Mouse (Mus musculus): ENCODE measurements around the gene Tfeb. TPM values are rescaled to one million over a fixed set of nuclear protein-coding genes. Genes with fewer than 3 reads are reported as not detected.

Gene Tfeb
- polyA plus RNA-seq (2012; rRNA removed; ENCODE audit: low replicate concordance): 55.1 and 72.0 TPM in 2 replicates

GRCm38 (mm10) chr17:47736856-47737255 lies at the start of gene Tfeb:
Tfeb (plus strand) TSS chr17:47737030.

GRCm38 (mm10) chr17:47688344-47688607 lies 48.6 kb upstream of the Tfeb start, which contains the start of gene Tomm6:
Tomm6 (minus strand) TSS chr17:47688386.

GRCm38 (mm10) chr17:47688608-47689575 lies 47.9 kb upstream of the Tfeb start, which contains the start of gene Frs3:
Frs3 (plus strand) TSS chr17:47689030.

GRCm38 (mm10) chr17:47694442-47694502 lies 42.6 kb upstream of the Tfeb start, which contains the start of gene Gm21981:
Gm21981 (minus strand) TSS chr17:47694455.

GRCm38 (mm10) chr17:47694503-47695336 lies 42.1 kb upstream of the Tfeb start, which contains the start of gene Prickle4:
Prickle4 (minus strand) TSS chr17:47694736.

GRCm38 (mm10) chr17:47726566-47726965 lies 10.3 kb upstream of the Tfeb start, which contains the start of gene Pgc:
Pgc (plus strand) TSS chr17:47726842.

GRCm38 (mm10) chr17:47834482-47834767 lies 97.6 kb downstream of the Tfeb start, which contains the start of gene Mdfi:
Mdfi (minus strand) TSS chr17:47834691.

Other genes starting within 250 kb of the Tfeb start
- 23.0 and 29.7 TPM in 2 replicates for gene Taf8, start 234.7 kb upstream of the Tfeb start, polyA plus RNA-seq (2012; rRNA removed; ENCODE audit: low replicate concordance)
- 140 and 227 TPM in 2 replicates for gene Ccnd3, start 232.0 kb upstream of the Tfeb start, polyA plus RNA-seq (2012; rRNA removed; ENCODE audit: low replicate concordance)
- 8.7 and 11.1 TPM in 2 replicates for gene Bysl, start 125.5 kb upstream of the Tfeb start, polyA plus RNA-seq (2012; rRNA removed; ENCODE audit: low replicate concordance)
- gene Med20, start 125.4 kb upstream of the Tfeb start, polyA plus RNA-seq (2012; rRNA removed; ENCODE audit: low replicate concordance): 20.8 and 39.5 TPM in 2 replicates
- gene Gm20517, start 125.4 kb upstream of the Tfeb start, polyA plus RNA-seq (2012; rRNA removed; ENCODE audit: low replicate concordance): 1.0 and 1.2 TPM in 2 replicates
- gene Usp49, start 106.3 kb upstream of the Tfeb start, polyA plus RNA-seq (2012; rRNA removed; ENCODE audit: low replicate concordance): 6.2 and 6.9 TPM in 2 replicates
- gene Tomm6, start 48.6 kb upstream of the Tfeb start, polyA plus RNA-seq (2012; rRNA removed; ENCODE audit: low replicate concordance): 114 and 120 TPM in 2 replicates
- gene Frs3, start 48.0 kb upstream of the Tfeb start, polyA plus RNA-seq (2012; rRNA removed; ENCODE audit: low replicate concordance): 15.2 and 18.4 TPM in 2 replicates
- 0.98 and 1.2 TPM in 2 replicates for gene Gm21981, start 42.6 kb upstream of the Tfeb start, polyA plus RNA-seq (2012; rRNA removed; ENCODE audit: low replicate concordance)
- 5.1 and 8.2 TPM in 2 replicates for gene Prickle4, start 42.3 kb upstream of the Tfeb start, polyA plus RNA-seq (2012; rRNA removed; ENCODE audit: low replicate concordance)
- 0.75 and 0.88 TPM in 2 replicates for gene Pgc, start 10.2 kb upstream of the Tfeb start, polyA plus RNA-seq (2012; rRNA removed; ENCODE audit: low replicate concordance)
- gene Mdfi, start 97.7 kb downstream of the Tfeb start, polyA plus RNA-seq (2012; rRNA removed; ENCODE audit: low replicate concordance): 30.1 and 64.7 TPM in 2 replicates
- gene Foxp4, start 187.6 kb downstream of the Tfeb start, polyA plus RNA-seq (2012; rRNA removed; ENCODE audit: low replicate concordance): 53.5 and 160 TPM in 2 replicates

All from mammary gland, adult 2 months (tissue).